Mouse (Mus musculus) intestine, postnatal 0 days (tissue): ENCODE results near the gene Mep1a. TPM values are rescaled to one million over a fixed set of nuclear protein-coding genes. Genes with fewer than 3 reads are reported as not detected.

Source experiments
- ATAC-seq: fragments of 200-750 bp; cut with Nextera tagmentation; 2 replicates; pipeline ENCODE4 v1.8.0; 2017; ENCODE audit warnings: mild to moderate bottlenecking, moderate TSS enrichment, moderate library complexity
- H3K27ac ChIP-seq: fragments of 300-500 bp; sonication (generic); 2 replicates; pipeline ENCODE4 v1.5.1; 2014; ENCODE audit warnings: mild to moderate bottlenecking, low read depth, low read length, moderate library complexity
- H3K27me3 ChIP-seq: fragments of 300-500 bp; sonication (generic); replicated peaks from 2 replicates; pipeline ENCODE4 v1.6.1; 2014; ENCODE audit warnings: low read length, mixed read lengths; ENCODE audit not compliant: control insufficient read depth, insufficient read depth
- H3K36me3 ChIP-seq: fragments of 300-500 bp; sonication (generic); 2 replicates; pipeline ENCODE4 v1.6.1; 2014; ENCODE audit warnings: mild to moderate bottlenecking, moderate library complexity; ENCODE audit not compliant: control insufficient read depth, insufficient read depth
- H3K4me1 ChIP-seq: fragments of 300-500 bp; sonication (generic); replicated peaks from 2 replicates; pipeline ENCODE4 v1.6.1; 2014; ENCODE audit warnings: antibody characterized with exemption, low read length, mixed read lengths; ENCODE audit not compliant: control insufficient read depth, insufficient read depth
- H3K4me2 ChIP-seq: fragments of 300-500 bp; sonication (generic); replicated peaks from 2 replicates; pipeline ENCODE4 v1.6.1; 2014; ENCODE audit warnings: low read depth, mild to moderate bottlenecking, moderate library complexity
- H3K4me3 ChIP-seq: fragments of 300-500 bp; sonication (generic); 2 replicates; pipeline ENCODE4 v1.5.1; 2014; ENCODE audit warnings: low read depth, low read length
- H3K9ac ChIP-seq: fragments of 300-500 bp; sonication (generic); 2 replicates; pipeline ENCODE4 v1.6.1; 2014; ENCODE audit warnings: mild to moderate bottlenecking, low read depth, low read length
- H3K9me3 ChIP-seq: fragments of 300-500 bp; sonication (generic); 2 replicates; pipeline ENCODE4 v1.6.1; 2016; ENCODE audit warnings: mixed run types; ENCODE audit not compliant: control insufficient read depth
- CTCF ChIP-seq: sonication (generic); IDR thresholded peaks from 2 replicates; pipeline ENCODE4 v1.5.1; 2016; ENCODE audit warnings: low read depth, mild to moderate bottlenecking, control low read depth, antibody characterized with exemption, moderate library complexity
- WGBS: fragments of 180-500 bp; shearing (Covaris S2); extraction: QIAGEN DNeasy Blood & Tissue Kit; methylation state at CpG from one replicate; pipeline ENCODE4 v1.1.7; 2014; 5-methylcytosine and 5-hydroxymethylcytosine counted together
- polyA plus RNA-seq: library from polyadenylated mRNA; unstranded; fragments of >200 nt; fragmentation: Nextera tagmentation; extraction: Ambion mirVana; gene quantifications from 2 replicates; pipeline ENCODE4 v1.2.1, GENCODE M21; 2015

The Mep1a gene
- polyA plus RNA-seq, 1 experiment from 2014 or later, result 147 TPM

DNA sequence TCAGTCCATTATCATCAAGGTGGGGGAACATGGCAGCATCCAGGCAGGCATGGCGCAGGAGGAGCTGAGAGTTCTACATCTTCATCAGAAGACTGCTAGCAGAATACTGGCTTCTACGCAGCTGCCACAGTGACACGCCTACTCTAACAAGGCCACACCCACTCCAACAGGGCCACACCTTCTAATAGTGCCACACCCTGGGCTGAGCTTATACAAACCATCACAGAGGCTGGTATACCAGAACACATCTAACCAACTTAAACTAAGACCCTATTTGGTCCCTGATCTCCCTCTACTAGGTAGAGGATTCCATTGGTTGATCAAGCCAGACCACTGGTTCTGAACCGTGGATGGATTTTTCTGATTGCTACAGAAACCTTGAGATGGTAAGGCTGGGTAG lies 30.1 kb downstream of the Mep1a start:
- ATAC-seq, result peak; percentile 30; the same call in 1 of the 2 replicates
- Histone ChIP-seq H3K4me2 (no peak overlapping the region), H3K36me3 (peaks cover 31% of the 10 kb centered on the region), H3K4me3 (no peak overlapping the region), H3K9me3 (no peaks in the 10 kb centered on the region), H3K4me1 (no peaks in the 10 kb centered on the region), H3K27me3 (no peaks in the 10 kb centered on the region), H3K27ac (no peak overlapping the region), H3K9ac (no peak overlapping the region)
- TF ChIP-seq CTCF, result no peak
- 66% methylated on average over 4 of the region's 4 CpGs for WGBS

DNA sequence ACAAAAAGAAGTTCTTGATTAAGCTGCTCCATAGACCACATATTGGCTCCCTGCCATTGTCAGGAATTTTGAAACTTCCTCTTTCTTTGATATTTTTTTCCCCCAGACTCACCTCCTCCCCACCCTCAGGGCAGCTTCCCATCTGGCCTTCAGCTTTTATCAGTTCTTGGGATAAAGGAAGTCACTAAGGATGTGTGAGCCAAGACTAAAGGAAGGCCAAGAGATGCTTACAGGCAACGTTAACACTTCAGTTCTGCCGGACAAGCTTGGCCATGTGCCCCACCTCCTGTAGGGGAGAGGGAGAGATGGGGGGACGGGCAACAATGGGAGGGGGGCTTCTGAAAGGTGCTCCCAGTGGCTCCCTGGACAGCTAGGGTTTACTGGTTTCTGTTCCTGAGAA lies 32.6 kb downstream of the Mep1a start:
- WGBS, result 30% methylated on average over 3 of the region's 3 CpGs
- TF ChIP-seq CTCF, result no peak
- no peak overlapping the region for H3K4me3 ChIP-seq
- H3K4me1 ChIP-seq, result no peaks in the 10 kb centered on the region
- H3K9ac ChIP-seq, result no peak overlapping the region
- no peak overlapping the region for H3K27ac ChIP-seq
- H3K36me3 ChIP-seq, result peaks cover 9% of the 10 kb centered on the region; the same call in 1 of the 2 replicates
- no peaks in the 10 kb centered on the region for H3K9me3 ChIP-seq
- no peaks in the 10 kb centered on the region for H3K27me3 ChIP-seq
- H3K4me2 ChIP-seq, result no peak overlapping the region
- ATAC-seq, result no peak

GRCm38 (mm10) chr17:43460245-43461181 lies 42.1 kb downstream of the Mep1a start:
- no peaks in the 10 kb centered on the region for H3K9me3 ChIP-seq
- peak; percentile 97 for TF ChIP-seq CTCF
- H3K27me3 ChIP-seq, result no peaks in the 10 kb centered on the region
- WGBS, result 34% methylated on average over 19 of the region's 19 CpGs
- no peak overlapping the region for H3K27ac ChIP-seq
- no peak overlapping the region for H3K9ac ChIP-seq
- H3K36me3 ChIP-seq, result no peaks in the 10 kb centered on the region
- no peaks in the 10 kb centered on the region for H3K4me1 ChIP-seq
- H3K4me3 ChIP-seq, result no peak overlapping the region
- H3K4me2 ChIP-seq, result 0 out of 2 replicates have a peak overlapping the region, but pooled peaks have one; percentile 13
- peak; percentile 64 for ATAC-seq

DNA sequence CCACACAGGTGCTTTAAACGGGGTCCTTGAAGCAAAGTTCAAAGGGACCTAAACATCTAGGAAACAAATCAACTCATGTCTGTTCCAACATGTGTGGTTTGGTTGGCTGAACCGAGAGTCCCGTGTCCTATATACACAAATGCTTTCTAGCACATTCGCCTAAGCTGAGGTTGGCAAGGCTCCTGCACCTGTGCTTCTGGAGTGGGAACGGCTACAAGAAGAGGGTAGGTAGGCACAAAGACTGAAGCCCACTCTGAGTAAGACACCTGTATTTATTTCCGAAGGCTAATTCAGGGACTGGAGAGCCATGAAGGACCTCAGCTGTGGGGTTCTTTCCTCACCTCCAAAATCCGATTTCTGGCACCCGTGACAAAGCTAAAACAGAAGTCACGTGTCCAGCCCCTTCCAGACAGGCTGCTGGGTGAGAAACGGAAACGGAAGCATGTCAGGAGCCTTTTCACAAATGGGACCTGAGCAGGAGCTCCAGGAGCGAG lies 42.8 kb downstream of the Mep1a start:
- no peak for ATAC-seq
- Histone ChIP-seq H3K36me3 (no peaks in the 10 kb centered on the region), H3K4me2 (0 out of 2 replicates have a peak overlapping the region, but pooled peaks have one; percentile 13), H3K27ac (no peak overlapping the region), H3K9me3 (no peaks in the 10 kb centered on the region), H3K4me3 (no peak overlapping the region), H3K27me3 (no peaks in the 10 kb centered on the region), H3K4me1 (no peaks in the 10 kb centered on the region), H3K9ac (no peak overlapping the region)
- 79% methylated on average over 12 of the region's 12 CpGs for WGBS
- TF ChIP-seq CTCF, result no peak

DNA sequence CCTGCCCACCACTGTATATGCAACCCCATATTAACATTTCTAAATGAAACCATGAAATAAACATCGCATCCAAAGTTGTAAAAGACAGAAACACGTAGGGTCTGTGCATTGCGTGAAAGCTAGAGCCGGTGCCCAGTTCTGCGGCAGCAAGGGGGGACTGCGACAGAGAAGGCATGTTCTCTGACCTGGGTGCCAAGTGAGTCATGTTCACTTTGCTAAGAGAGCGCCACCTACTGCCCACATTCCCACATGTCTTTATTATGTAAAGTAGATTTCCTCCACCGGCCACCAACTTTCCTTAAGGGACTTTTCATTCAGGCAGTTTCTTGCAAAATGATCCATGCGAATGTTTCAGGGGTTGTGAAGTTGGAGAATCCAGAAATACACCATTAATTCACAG lies 44.0 kb downstream of the Mep1a start:
- Histone ChIP-seq H3K27me3 (no peaks in the 10 kb centered on the region), H3K9ac (no peak overlapping the region), H3K4me2 (no peak overlapping the region), H3K4me1 (no peaks in the 10 kb centered on the region), H3K27ac (no peak overlapping the region), H3K4me3 (no peak overlapping the region), H3K36me3 (no peaks in the 10 kb centered on the region), H3K9me3 (no peaks in the 10 kb centered on the region)
- ATAC-seq, result no peak; the same call in 1 of the 2 replicates
- WGBS, result 12% methylated on average over 9 of the region's 9 CpGs
- TF ChIP-seq CTCF, result peak; percentile 83

DNA sequence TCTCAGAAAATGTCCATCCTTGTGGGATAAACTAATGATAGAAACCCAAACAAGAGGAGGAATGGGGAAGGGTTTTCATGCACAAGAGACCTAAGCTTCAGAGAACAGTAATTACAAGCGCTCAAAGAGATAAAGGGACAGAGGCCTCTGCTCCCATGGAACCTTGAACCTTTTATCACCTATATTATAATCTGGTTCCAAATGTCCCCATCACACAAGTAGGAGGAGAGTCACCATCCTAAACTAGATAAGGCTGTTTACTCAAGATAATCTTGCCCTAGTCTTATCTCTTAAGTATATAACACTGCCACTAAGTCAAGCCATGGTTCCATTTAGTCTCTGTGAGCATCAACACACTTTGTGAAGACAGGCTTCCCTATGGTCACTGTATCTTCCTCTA lies 51.4 kb downstream of the Mep1a start:
- no peaks in the 10 kb centered on the region for H3K9me3 ChIP-seq
- no peak overlapping the region for H3K27ac ChIP-seq
- H3K4me3 ChIP-seq, result no peak overlapping the region
- H3K9ac ChIP-seq, result no peak overlapping the region
- H3K4me1 ChIP-seq, result 0 out of 2 replicates have a peak, but pooled peaks cover 4% of the 10 kb centered on the region
- TF ChIP-seq CTCF, result no peak
- H3K27me3 ChIP-seq, result no peaks in the 10 kb centered on the region
- H3K4me2 ChIP-seq, result no peak overlapping the region
- 48% methylated on average over 1 of the region's 1 CpGs for WGBS
- no peaks in the 10 kb centered on the region for H3K36me3 ChIP-seq
- ATAC-seq, result no peak
